Comparison of ENCODE assay signal across 8 mouse cellular contexts in the genomic region with DNA sequence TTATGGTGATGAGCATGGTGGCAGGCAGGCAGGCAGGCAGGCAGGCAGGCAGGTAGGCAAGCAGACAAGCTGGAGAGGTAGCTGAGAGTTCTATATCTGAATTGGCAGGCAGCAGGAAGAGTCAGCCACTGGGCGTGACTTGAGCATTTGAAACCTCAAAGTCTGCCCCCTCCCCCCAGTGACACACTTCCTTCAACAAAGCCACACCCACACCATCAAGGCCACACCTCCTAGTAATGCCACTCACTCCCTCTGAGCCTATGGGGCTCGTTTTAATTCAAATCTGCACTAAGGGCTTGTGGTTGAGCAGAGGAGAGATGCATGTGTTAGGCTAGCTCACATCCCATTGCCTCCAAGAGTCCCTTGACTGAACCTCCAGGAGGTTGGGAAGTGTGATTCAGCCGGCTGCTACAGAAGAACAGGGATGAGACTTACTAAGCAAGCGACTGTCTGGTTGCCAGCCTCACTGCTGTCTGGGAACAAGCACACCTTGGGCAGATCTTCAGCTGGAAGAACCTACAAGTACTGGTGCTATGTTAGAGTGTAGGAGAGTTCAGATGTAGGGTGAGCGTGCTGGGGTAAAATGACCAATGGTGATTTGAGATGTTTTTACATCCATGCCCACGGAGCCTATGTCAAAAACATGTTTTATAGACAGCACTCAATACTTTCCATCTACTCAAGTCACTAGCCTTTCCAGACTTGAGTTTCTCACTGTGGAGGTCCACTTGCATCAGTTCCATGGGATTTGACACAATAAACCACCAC. TPM values are rescaled to one million over a fixed set of nuclear protein-coding genes. Genes with fewer than 3 reads are reported as not detected.
DNase-seq lines count a peak whose midpoint lies in the region; ATAC-seq and TF ChIP-seq lines count a peak whose summit lies in the region.

No protein-coding gene starts in this region.

- no peak overlapping the region for H3K9ac ChIP-seq in limb, embryonic 13.5 days
- no peak overlapping the region for H3K9ac ChIP-seq in lung, postnatal 0 days (replicated peaks; ENCODE audit: low read depth)

- 63% methylated on average over 6 of the region's 6 CpGs for WGBS in cerebellum, adult 2 months
- WGBS in limb, embryonic 13.5 days: 80% methylated on average over 6 of the region's 6 CpGs
- WGBS in lung, postnatal 0 days: 78% methylated on average over 6 of the region's 6 CpGs

- peaks cover 7% of the 10 kb centered on the region; the same call in 1 of the 2 replicates for H3K9me3 ChIP-seq in limb, embryonic 13.5 days
- H3K9me3 ChIP-seq in lung, postnatal 0 days (ENCODE audit: low read length): no peaks in the 10 kb centered on the region

- H3K4me2 ChIP-seq in limb, embryonic 13.5 days (replicated peaks): no peak overlapping the region
- no peak overlapping the region for H3K4me2 ChIP-seq in lung, postnatal 0 days (replicated peaks; ENCODE audit: low read depth, low read length)

- H3K36me3 ChIP-seq in limb, embryonic 13.5 days: peaks cover 18% of the 10 kb centered on the region
- H3K36me3 ChIP-seq in lung, postnatal 0 days (ENCODE audit: insufficient read depth, low read length): no peaks in the 10 kb centered on the region

- DNase-seq in cerebellum, adult 2 months: peak in 1 of 2 experiments; percentile 16
- no peak for DNase-seq in cerebellum, postnatal 14 days
- DNase-seq in 3134 (ENCODE audit: extremely low read depth, insufficient read length, low spot score) (peak; percentile 76), ZHBTc4 (ENCODE audit: low read depth, low spot score) (peak; percentile 98)
- DNase-seq in right cerebral cortex, postnatal 36 days (ENCODE audit: low spot score in 2 of 2): no peak
- no peak for DNase-seq in lung, postnatal 0 days (ENCODE audit: low spot score)

- TF ChIP-seq POLR2A in cerebellum, adult 2 months (IDR thresholded peaks at IDR 0.05; ENCODE audit: borderline replicate concordance, insufficient read depth, low read length): no peak

- H3K27me3 ChIP-seq in cerebellum, adult 2 months (ENCODE audit: control insufficient read depth, insufficient read depth, low read length): no peaks in the 10 kb centered on the region
- no peaks in the 10 kb centered on the region for H3K27me3 ChIP-seq in limb, embryonic 13.5 days
- no peaks in the 10 kb centered on the region for H3K27me3 ChIP-seq in lung, postnatal 0 days (replicated peaks; ENCODE audit: insufficient read depth, low read length)

- 0 out of 2 replicates have a peak overlapping the region, but pooled peaks have one; percentile 36 for H3K27ac ChIP-seq in cerebellum, adult 2 months (ENCODE audit: insufficient read depth, low read length)
- peak overlapping the region; percentile 70; the same call in 1 of the 2 replicates for H3K27ac ChIP-seq in limb, embryonic 13.5 days
- H3K27ac ChIP-seq in lung, postnatal 0 days (ENCODE audit: low read length): no peak overlapping the region

- H3K4me3 ChIP-seq in cerebellum, adult 2 months (replicated peaks; ENCODE audit: insufficient read depth, low read depth, low read length): no peak overlapping the region
- H3K4me3 ChIP-seq in limb, embryonic 13.5 days: no peak overlapping the region
- H3K4me3 ChIP-seq in lung, postnatal 0 days (ENCODE audit: low read depth, low read length): no peak overlapping the region

- no peak for TF ChIP-seq EP300 in lung, postnatal 0 days (IDR thresholded peaks at IDR 0.05)

- TF ChIP-seq CTCF in cerebellum, adult 2 months (IDR thresholded peaks at IDR 0.05; ENCODE audit: borderline replicate concordance, insufficient read depth, low read depth, low read length): no peak
- no peak for TF ChIP-seq CTCF in lung, postnatal 0 days (IDR thresholded peaks at IDR 0.05)

- ATAC-seq in limb, embryonic 13.5 days (ENCODE audit: low FRiP score, low read depth): no peak
- ATAC-seq in megakaryocyte, adult 5-6 weeks (ENCODE audit: poor library complexity, severe bottlenecking): no peak
- ATAC-seq in lung, postnatal 0 days: no peak

- H3K4me1 ChIP-seq in cerebellum, adult 2 months (ENCODE audit: control insufficient read depth, insufficient read depth, low read length): peaks cover 24% of the 10 kb centered on the region
- H3K4me1 ChIP-seq in limb, embryonic 13.5 days: peaks cover 48% of the 10 kb centered on the region
- H3K4me1 ChIP-seq in lung, postnatal 0 days (ENCODE audit: insufficient read depth, low read depth, low read length): peaks cover 4% of the 10 kb centered on the region; the same call in 1 of the 2 replicates

RNA-seq across cellular contexts. Expression of a gene that starts 33.6 kb away (rescaled TPM):
- polyA plus RNA-seq in cerebellum, adult 2 months (2012; rRNA removed): 826 and 1,031 TPM in 2 replicates
- 59.6 and 63.5 TPM in 2 replicates for polyA plus RNA-seq in limb, embryonic 13.5 days (2015; fragmentation: Nextera tagmentation; extraction: Ambion mirVana)
- 67.9 and 69.6 TPM in 2 replicates for total RNA-seq in megakaryocyte, adult 5-6 weeks (2015)
- total RNA-seq in megakaryocyte, adult 5-6 weeks (2017): 120 and 132 TPM in 2 replicates
- polyA plus RNA-seq in lung, postnatal 0 days (2015; fragmentation: Nextera tagmentation; extraction: Ambion mirVana): 123 and 136 TPM in 2 replicates

Comparison
In these comparisons a context has a peak if more than half of its experiments do, and no peak if none do; other contexts are left out.
1. DNase-seq: peak in 3134 (single experiment) and ZHBTc4 (single experiment); none in cerebellum, postnatal 14 days (0 of 2), right cerebral cortex, postnatal 36 days (0 of 2) and lung, postnatal 0 days (single experiment).